Mouse (Mus musculus) lung, adult 2 months (tissue): ENCODE data around the gene Pou6f1.
"Not testable (repeated sequence)": the region's sequence is repeated elsewhere in the genome, so short reads cannot be mapped to it uniquely, and the experiment has no call there.

Source experiments
- CTCF ChIP-seq: fragments of 200-500 bp; IDR thresholded peaks from 2 replicates; pipeline ENCODE4 v1.5.1; 2011; ENCODE audit warnings: mild to moderate bottlenecking, low read length, control low read depth; ENCODE audit not compliant: insufficient read depth
- POLR2A ChIP-seq: fragments of 200-500 bp; IDR thresholded peaks from 2 replicates; pipeline ENCODE4 v1.6.1; 2011; ENCODE audit warnings: low read depth, mild to moderate bottlenecking, control low read depth, low read length, borderline replicate concordance; ENCODE audit errors: extremely low read depth

DNA sequence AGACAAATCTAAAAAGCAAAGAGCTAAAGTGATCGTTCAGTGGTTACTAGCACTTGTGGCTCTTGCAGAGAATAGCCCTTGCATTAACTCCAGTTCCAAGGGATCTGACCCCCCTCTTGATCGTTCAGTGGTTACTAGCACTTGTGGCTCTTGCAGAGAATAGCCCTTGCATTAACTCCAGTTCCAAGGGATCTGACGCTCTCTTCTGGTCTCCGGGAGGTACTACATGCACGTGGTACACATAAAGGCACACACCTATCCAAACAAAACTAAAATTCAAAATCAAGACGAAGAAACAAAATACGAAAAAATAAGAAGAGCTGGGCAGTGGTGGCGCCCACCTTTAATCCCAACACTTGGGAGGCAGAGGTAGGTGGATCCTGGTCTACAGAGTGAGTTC, 6.9 kb upstream of the Pou6f1 start:
- not testable (repeated sequence) for TF ChIP-seq CTCF, POLR2A
